Mouse (Mus musculus) liver, embryonic 11.5 days (tissue): ENCODE data around the gene Caap1. TPM values are rescaled to one million over a fixed set of nuclear protein-coding genes. Genes with fewer than 3 reads are reported as not detected.

Experiments
- polyA plus RNA-seq: library from polyadenylated mRNA; unstranded; fragments of >200 nt; fragmentation: Nextera tagmentation; extraction: Ambion mirVana; gene quantifications from 2 replicates; pipeline ENCODE4 v1.2.1, GENCODE M21; 2014

Caap1 gene
- polyA plus RNA-seq, 1 experiment from 2014 or later = 24.2 TPM

Other genes starting within 250 kb of the Caap1 start
- not detected in 2 replicates for gene Gm10306, start 250 bp downstream of the Caap1 start, polyA plus RNA-seq
- gene Plaa, start 46.4 kb upstream of the Caap1 start, polyA plus RNA-seq = 77.1 and 81.1 TPM in 2 replicates
- 14.8 and 15.0 TPM in 2 replicates for gene Ift74, start 57.7 kb upstream of the Caap1 start, polyA plus RNA-seq
- gene Lrrc19, start 93.3 kb upstream of the Caap1 start, polyA plus RNA-seq = 0.13 and 0.30 TPM in 2 replicates
- gene Tek, start 182.5 kb upstream of the Caap1 start, polyA plus RNA-seq = 12.2 and 14.6 TPM in 2 replicates